Mouse (Mus musculus): ENCODE results near the gene Kiss1r. TPM values are rescaled to one million over a fixed set of nuclear protein-coding genes. Genes with fewer than 3 reads are reported as not detected.

The Kiss1r gene
- polyA plus RNA-seq, 1 experiment from 2014 or later, result 0.37 TPM

GRCm38 (mm10) chr10:79928907-79929701 lies 12.3 kb downstream of the Kiss1r start:
- Histone ChIP-seq H3K4me3 (peak overlapping the region; percentile 79), H3K27me3 (replicated peaks; ENCODE audit: low read depth, poor library complexity, severe bottlenecking) (peaks cover 1% of the 10 kb centered on the region), H3K36me3 (replicated peaks) (peaks cover 45% of the 10 kb centered on the region), H3K4me1 (peaks cover 82% of the 10 kb centered on the region), H3K9me3 (no peaks in the 10 kb centered on the region), H3K27ac (replicated peaks) (peak overlapping the region; percentile 94)
- DNase-seq (ENCODE audit: low spot score), result peak; percentile 57
- WGBS, result 16% methylated on average over 9 of the region's 9 CpGs

- Histone ChIP-seq H3K27ac (replicated peaks) (peak overlapping the region; percentile 94), H3K4me3 (peak overlapping the region; percentile 79)
- 90% methylated on average over 18 of the region's 18 CpGs for WGBS
Observed at GRCm38 (mm10) chr10:79929967-79930825, 13.4 kb downstream of the Kiss1r start.

GRCm38 (mm10) chr10:79930826-79931186 lies 14.0 kb downstream of the Kiss1r start:
- Histone ChIP-seq H3K4me3 (peak overlapping the region; percentile 42; the same call in 1 of the 2 replicates), H3K27me3 (replicated peaks; ENCODE audit: low read depth, poor library complexity, severe bottlenecking) (no peaks in the 10 kb centered on the region), H3K27ac (replicated peaks) (0 out of 2 replicates have a peak overlapping the region, but pooled peaks have one; percentile 24), H3K9me3 (no peaks in the 10 kb centered on the region), H3K36me3 (replicated peaks) (peaks cover 62% of the 10 kb centered on the region), H3K4me1 (peaks cover 84% of the 10 kb centered on the region)
- 90% methylated on average over 16 of the region's 16 CpGs for WGBS
- no peak for DNase-seq (ENCODE audit: low spot score)

More at GRCm38 (mm10) chr10:79929967-79930825, 13.4 kb downstream of the Kiss1r start:
- Histone ChIP-seq H3K4me1 (peaks cover 88% of the 10 kb centered on the region), H3K9me3 (no peaks in the 10 kb centered on the region), H3K36me3 (replicated peaks) (peaks cover 56% of the 10 kb centered on the region), H3K27me3 (replicated peaks; ENCODE audit: low read depth, poor library complexity, severe bottlenecking) (no peaks in the 10 kb centered on the region)
- DNase-seq (ENCODE audit: low spot score), result no peak

- Histone ChIP-seq H3K36me3 (replicated peaks) (peaks cover 72% of the 10 kb centered on the region), H3K27ac (replicated peaks) (peak overlapping the region; percentile 79), H3K4me3 (peak overlapping the region; percentile 42; the same call in 1 of the 2 replicates), H3K4me1 (peaks cover 82% of the 10 kb centered on the region), H3K27me3 (replicated peaks; ENCODE audit: low read depth, poor library complexity, severe bottlenecking) (no peaks in the 10 kb centered on the region), H3K9me3 (no peaks in the 10 kb centered on the region)
- 85% methylated on average over 9 of the region's 9 CpGs for WGBS
- no peak for DNase-seq (ENCODE audit: low spot score)
Observed at GRCm38 (mm10) chr10:79931797-79932196, 15.0 kb downstream of the Kiss1r start.

- DNase-seq (ENCODE audit: low spot score), result peak; percentile 88
- peaks cover 81% of the 10 kb centered on the region for H3K36me3 ChIP-seq (replicated peaks)
- H3K9me3 ChIP-seq, result no peaks in the 10 kb centered on the region
- peak overlapping the region; percentile 79 for H3K27ac ChIP-seq (replicated peaks)
- H3K27me3 ChIP-seq (replicated peaks; ENCODE audit: low read depth, poor library complexity, severe bottlenecking), result no peaks in the 10 kb centered on the region
- H3K4me3 ChIP-seq, result peak overlapping the region; percentile 42
- WGBS, result 15% methylated on average over 8 of the region's 8 CpGs
- peaks cover 91% of the 10 kb centered on the region for H3K4me1 ChIP-seq
Observed at GRCm38 (mm10) chr10:79932736-79933135, 16.0 kb downstream of the Kiss1r start.

GRCm38 (mm10) chr10:79933145-79933679 lies 16.4 kb downstream of the Kiss1r start:
- peak overlapping the region; percentile 42 for H3K4me3 ChIP-seq
- peaks cover 92% of the 10 kb centered on the region for H3K4me1 ChIP-seq
- 60% methylated on average over 9 of the region's 9 CpGs for WGBS
- H3K9me3 ChIP-seq, result no peaks in the 10 kb centered on the region
- H3K27me3 ChIP-seq (replicated peaks; ENCODE audit: low read depth, poor library complexity, severe bottlenecking), result no peaks in the 10 kb centered on the region
- no peak for DNase-seq (ENCODE audit: low spot score)
- peaks cover 86% of the 10 kb centered on the region for H3K36me3 ChIP-seq (replicated peaks)
- peak overlapping the region; percentile 79 for H3K27ac ChIP-seq (replicated peaks)

GRCm38 (mm10) chr10:79933861-79934260 lies 17.1 kb downstream of the Kiss1r start:
- WGBS, result 47% methylated on average over 6 of the region's 6 CpGs
- Histone ChIP-seq H3K9me3 (no peaks in the 10 kb centered on the region), H3K4me1 (peaks cover 92% of the 10 kb centered on the region), H3K27me3 (replicated peaks; ENCODE audit: low read depth, poor library complexity, severe bottlenecking) (no peaks in the 10 kb centered on the region), H3K27ac (replicated peaks) (peak overlapping the region; percentile 79), H3K4me3 (peak overlapping the region; percentile 42), H3K36me3 (replicated peaks) (peaks cover 92% of the 10 kb centered on the region)
- no peak for DNase-seq (ENCODE audit: low spot score)

- peaks cover 96% of the 10 kb centered on the region for H3K36me3 ChIP-seq (replicated peaks)
Observed at GRCm38 (mm10) chr10:79934272-79934721, 17.5 kb downstream of the Kiss1r start.

GRCm38 (mm10) chr10:79934794-79935569 lies 18.2 kb downstream of the Kiss1r start:
- 91% methylated on average over 16 of the region's 16 CpGs for WGBS
- peaks cover 92% of the 10 kb centered on the region for H3K4me1 ChIP-seq

More at GRCm38 (mm10) chr10:79934272-79934721, 17.5 kb downstream of the Kiss1r start:
- H3K27ac ChIP-seq (replicated peaks), result peak overlapping the region; percentile 79
- peak overlapping the region; percentile 42 for H3K4me3 ChIP-seq
- 74% methylated on average over 13 of the region's 13 CpGs for WGBS
- peaks cover 92% of the 10 kb centered on the region for H3K4me1 ChIP-seq
- DNase-seq (ENCODE audit: low spot score), result no peak
- H3K9me3 ChIP-seq, result no peaks in the 10 kb centered on the region
- H3K27me3 ChIP-seq (replicated peaks; ENCODE audit: low read depth, poor library complexity, severe bottlenecking), result no peaks in the 10 kb centered on the region

GRCm38 (mm10) chr10:79936284-79936910 lies 19.6 kb downstream of the Kiss1r start:
- Histone ChIP-seq H3K4me3 (0 out of 2 replicates have a peak overlapping the region, but pooled peaks have one; percentile 0), H3K9me3 (no peaks in the 10 kb centered on the region), H3K36me3 (replicated peaks) (peaks cover 99% of the 10 kb centered on the region), H3K4me1 (peaks cover 87% of the 10 kb centered on the region), H3K27me3 (replicated peaks; ENCODE audit: low read depth, poor library complexity, severe bottlenecking) (no peaks in the 10 kb centered on the region), H3K27ac (replicated peaks) (no peak overlapping the region)
- WGBS, result 72% methylated on average over 10 of the region's 10 CpGs
- DNase-seq (ENCODE audit: low spot score), result no peak

More at GRCm38 (mm10) chr10:79934794-79935569, 18.2 kb downstream of the Kiss1r start:
- H3K27ac ChIP-seq (replicated peaks), result 0 out of 2 replicates have a peak overlapping the region, but pooled peaks have one; percentile 79
- DNase-seq (ENCODE audit: low spot score), result no peak
- peaks cover 99% of the 10 kb centered on the region for H3K36me3 ChIP-seq (replicated peaks)
- no peaks in the 10 kb centered on the region for H3K9me3 ChIP-seq
- 0 out of 2 replicates have a peak overlapping the region, but pooled peaks have one; percentile 8 for H3K4me3 ChIP-seq
- H3K27me3 ChIP-seq (replicated peaks; ENCODE audit: low read depth, poor library complexity, severe bottlenecking), result no peaks in the 10 kb centered on the region

GRCm38 (mm10) chr10:79936911-79937441 lies 20.2 kb downstream of the Kiss1r start:
- Histone ChIP-seq H3K4me3 (no peak overlapping the region), H3K27ac (replicated peaks) (0 out of 2 replicates have a peak overlapping the region, but pooled peaks have one; percentile 21), H3K27me3 (replicated peaks; ENCODE audit: low read depth, poor library complexity, severe bottlenecking) (no peaks in the 10 kb centered on the region), H3K4me1 (peaks cover 83% of the 10 kb centered on the region), H3K36me3 (replicated peaks) (peaks cover 99% of the 10 kb centered on the region), H3K9me3 (no peaks in the 10 kb centered on the region)
- 83% methylated on average over 27 of the region's 27 CpGs for WGBS
- DNase-seq (ENCODE audit: low spot score), result no peak

All from embryonic facial prominence, embryonic 10.5 days (tissue).